Mouse (Mus musculus) kidney, embryonic 14.5 days (tissue): ENCODE results near the gene Wipf3. TPM values are rescaled to one million over a fixed set of nuclear protein-coding genes. Genes with fewer than 3 reads are reported as not detected.

Experiments
- ATAC-seq: fragments of 200-750 bp; cut with Nextera tagmentation; 2 replicates; pipeline ENCODE4 v1.8.0; 2017; ENCODE audit warnings: moderate number of reproducible peaks, mild to moderate bottlenecking, moderate TSS enrichment, moderate library complexity; ENCODE audit not compliant: low FRiP score, low TSS enrichment
- H3K27ac ChIP-seq: fragments of 300-500 bp; sonication (generic); 2 replicates; pipeline ENCODE4 v1.5.1; 2014; ENCODE audit warnings: low read depth, mild to moderate bottlenecking, low read length, moderate library complexity, mixed read lengths
- H3K27me3 ChIP-seq: fragments of 300-500 bp; sonication (generic); 2 replicates; pipeline ENCODE4 v1.6.1; 2014; ENCODE audit warnings: mild to moderate bottlenecking, low read length; ENCODE audit not compliant: control insufficient read depth, insufficient read depth
- H3K36me3 ChIP-seq: fragments of 300-500 bp; sonication (generic); 2 replicates; pipeline ENCODE4 v1.6.1; 2014; ENCODE audit warnings: low read length, mixed read lengths; ENCODE audit not compliant: control insufficient read depth, insufficient read depth
- H3K4me1 ChIP-seq: fragments of 300-500 bp; sonication (generic); 2 replicates; pipeline ENCODE4 v1.6.1; 2014; ENCODE audit warnings: low read length, mixed read lengths; ENCODE audit not compliant: control insufficient read depth, insufficient read depth
- H3K4me2 ChIP-seq: fragments of 300-500 bp; sonication (generic); replicated peaks from 2 replicates; pipeline ENCODE4 v1.6.1; 2014; ENCODE audit warnings: low read depth, mild to moderate bottlenecking, low read length
- H3K4me3 ChIP-seq: fragments of 300-500 bp; sonication (generic); 2 replicates; pipeline ENCODE4 v1.5.1; 2014; ENCODE audit warnings: mild to moderate bottlenecking, low read length
- H3K9ac ChIP-seq: fragments of 300-500 bp; sonication (generic); 2 replicates; pipeline ENCODE4 v1.6.1; 2014; ENCODE audit warnings: low read depth, mild to moderate bottlenecking, low read length, moderate library complexity
- H3K9me3 ChIP-seq: fragments of 300-500 bp; sonication (generic); 2 replicates; pipeline ENCODE4 v1.6.1; 2016; ENCODE audit warnings: low read length; ENCODE audit not compliant: control insufficient read depth
- WGBS: fragments of 180-500 bp; shearing (Covaris S2); extraction: QIAGEN DNeasy Blood & Tissue Kit; methylation state at CpG from one replicate; pipeline ENCODE4 v1.1.7; 2014; 5-methylcytosine and 5-hydroxymethylcytosine counted together
- polyA plus RNA-seq: library from polyadenylated mRNA; unstranded; fragments of >200 nt; fragmentation: Nextera tagmentation; extraction: Ambion mirVana; gene quantifications from 2 replicates; pipeline ENCODE4 v1.2.1, GENCODE M21; 2014

The Wipf3 gene
- polyA plus RNA-seq, 1 experiment from 2014 or later = 2.7 TPM

GRCm38 (mm10) chr6:54438510-54438909, 9.1 kb downstream of the Wipf3 start:
- Histone ChIP-seq H3K27ac (no peak overlapping the region), H3K9ac (no peak overlapping the region), H3K27me3 (no peaks in the 10 kb centered on the region), H3K4me1 (no peaks in the 10 kb centered on the region), H3K9me3 (no peaks in the 10 kb centered on the region), H3K4me3 (no peak overlapping the region), H3K4me2 (no peak overlapping the region), H3K36me3 (no peaks in the 10 kb centered on the region)
- 67% methylated on average over 4 of the region's 4 CpGs for WGBS
- ATAC-seq = no peak

GRCm38 (mm10) chr6:54440658-54441057, 11.3 kb downstream of the Wipf3 start:
- H3K9me3 ChIP-seq = no peaks in the 10 kb centered on the region
- H3K4me2 ChIP-seq = no peak overlapping the region
- no peak for ATAC-seq

GRCm38 (mm10) chr6:54443657-54444056, 14.3 kb downstream of the Wipf3 start:
- Histone ChIP-seq H3K27me3 (no peaks in the 10 kb centered on the region), H3K4me3 (no peak overlapping the region), H3K27ac (no peak overlapping the region), H3K9me3 (no peaks in the 10 kb centered on the region), H3K36me3 (no peaks in the 10 kb centered on the region), H3K4me2 (no peak overlapping the region), H3K9ac (no peak overlapping the region), H3K4me1 (no peaks in the 10 kb centered on the region)
- ATAC-seq = no peak
- 67% methylated on average over 4 of the region's 4 CpGs for WGBS

More at GRCm38 (mm10) chr6:54440658-54441057, 11.3 kb downstream of the Wipf3 start:
- Histone ChIP-seq H3K9ac (no peak overlapping the region), H3K4me3 (no peak overlapping the region), H3K36me3 (no peaks in the 10 kb centered on the region), H3K27ac (no peak overlapping the region), H3K27me3 (no peaks in the 10 kb centered on the region), H3K4me1 (no peaks in the 10 kb centered on the region)
- WGBS = 90% methylated on average over 6 of the region's 6 CpGs

GRCm38 (mm10) chr6:54444086-54444485, 14.7 kb downstream of the Wipf3 start:
- Histone ChIP-seq H3K4me3 (no peak overlapping the region), H3K27ac (no peak overlapping the region), H3K9ac (no peak overlapping the region), H3K36me3 (no peaks in the 10 kb centered on the region), H3K27me3 (no peaks in the 10 kb centered on the region), H3K4me2 (no peak overlapping the region), H3K4me1 (no peaks in the 10 kb centered on the region), H3K9me3 (no peaks in the 10 kb centered on the region)
- ATAC-seq = no peak
- 55% methylated on average over 7 of the region's 7 CpGs for WGBS

GRCm38 (mm10) chr6:54445249-54445818, 15.9 kb downstream of the Wipf3 start:
- WGBS = 82% methylated on average over 7 of the region's 7 CpGs
- Histone ChIP-seq H3K4me1 (no peaks in the 10 kb centered on the region), H3K9me3 (no peaks in the 10 kb centered on the region), H3K9ac (no peak overlapping the region), H3K4me3 (no peak overlapping the region), H3K36me3 (no peaks in the 10 kb centered on the region), H3K27ac (no peak overlapping the region), H3K27me3 (no peaks in the 10 kb centered on the region), H3K4me2 (no peak overlapping the region)
- ATAC-seq = no peak

GRCm38 (mm10) chr6:54447353-54447752, 17.9 kb downstream of the Wipf3 start:
- no peak for ATAC-seq
- no peaks in the 10 kb centered on the region for H3K9me3 ChIP-seq
- H3K4me1 ChIP-seq = no peaks in the 10 kb centered on the region
- no peak overlapping the region for H3K4me3 ChIP-seq
- H3K4me2 ChIP-seq = no peak overlapping the region
- H3K27ac ChIP-seq = no peak overlapping the region
- H3K36me3 ChIP-seq = no peaks in the 10 kb centered on the region
- H3K27me3 ChIP-seq = no peaks in the 10 kb centered on the region
- no peak overlapping the region for H3K9ac ChIP-seq
- 83% methylated on average over 4 of the region's 4 CpGs for WGBS

- 57% methylated on average over 7 of the region's 7 CpGs for WGBS
- H3K9me3 ChIP-seq = no peaks in the 10 kb centered on the region
- H3K27ac ChIP-seq = no peak overlapping the region
- H3K9ac ChIP-seq = no peak overlapping the region
- no peak for ATAC-seq
- no peaks in the 10 kb centered on the region for H3K27me3 ChIP-seq
- no peaks in the 10 kb centered on the region for H3K36me3 ChIP-seq
- no peaks in the 10 kb centered on the region for H3K4me1 ChIP-seq
- H3K4me3 ChIP-seq = no peak overlapping the region
- H3K4me2 ChIP-seq = no peak overlapping the region
Observed at GRCm38 (mm10) chr6:54459661-54460060, 30.3 kb downstream of the Wipf3 start.

- H3K27ac ChIP-seq = no peak overlapping the region
- H3K4me3 ChIP-seq = no peak overlapping the region
- no peaks in the 10 kb centered on the region for H3K36me3 ChIP-seq
- no peak overlapping the region for H3K9ac ChIP-seq
- no peaks in the 10 kb centered on the region for H3K9me3 ChIP-seq
- no peaks in the 10 kb centered on the region for H3K27me3 ChIP-seq
- no peaks in the 10 kb centered on the region for H3K4me1 ChIP-seq
- H3K4me2 ChIP-seq = no peak overlapping the region
- 83% methylated on average over 6 of the region's 6 CpGs for WGBS
- ATAC-seq = no peak
Observed at GRCm38 (mm10) chr6:54460172-54460914, 30.9 kb downstream of the Wipf3 start.

- Histone ChIP-seq H3K27ac (no peak overlapping the region), H3K27me3 (no peaks in the 10 kb centered on the region), H3K36me3 (no peaks in the 10 kb centered on the region), H3K4me2 (no peak overlapping the region), H3K4me3 (no peak overlapping the region), H3K9me3 (no peaks in the 10 kb centered on the region), H3K9ac (no peak overlapping the region), H3K4me1 (no peaks in the 10 kb centered on the region)
- WGBS = 82% methylated on average over 13 of the region's 13 CpGs
- ATAC-seq = no peak
Observed at GRCm38 (mm10) chr6:54460915-54461671, 31.7 kb downstream of the Wipf3 start.
